ENCODE assay signal across 17 mouse cellular contexts in genomic region chr6:141388104-141388503, GRCm38 (mm10).
"Had no signal": no experiment of that assay in that cellular context is flagged by ENCODE, and none has a peak within 500 bp of the region (broad histone marks: within the 10 kb centered on the region; RNA-seq: fewer than 3 reads in every experiment).

No protein-coding gene starts in this region.

- H3K9me3 ChIP-seq: limb, embryonic 12.5 days; liver, embryonic 12.5 days; liver, embryonic 15.5 days; lung, embryonic 15.5 days; megakaryocyte, embryonic 14.5 days; midbrain, embryonic 10.5 days; midbrain, embryonic 13.5 days had no signal

- H3K9ac ChIP-seq: limb, embryonic 12.5 days; liver, embryonic 12.5 days; liver, embryonic 15.5 days; lung, embryonic 15.5 days; midbrain, embryonic 13.5 days had no signal

- DNase-seq: kidney, adult 2 months; kidney, postnatal 36 days; layer of hippocampus, postnatal 36 days; liver; lung, adult 18-20 months; lung, postnatal 10 days; lung, postnatal 36 days; thymus, adult 18-20 months; thymus, postnatal 36 days had no signal

- H3K4me1 ChIP-seq: limb, embryonic 12.5 days; liver, embryonic 12.5 days; liver, embryonic 15.5 days; lung, embryonic 15.5 days; midbrain, embryonic 10.5 days; midbrain, embryonic 13.5 days had no signal

- H3K36me3 ChIP-seq: limb, embryonic 12.5 days; liver, embryonic 12.5 days; liver, embryonic 15.5 days; lung, embryonic 15.5 days; midbrain, embryonic 10.5 days; midbrain, embryonic 13.5 days had no signal

- H3K4me3 ChIP-seq: left cerebral cortex, adult 2 months; limb, embryonic 12.5 days; liver, embryonic 12.5 days; liver, embryonic 15.5 days; lung, embryonic 15.5 days; megakaryocyte, embryonic 14.5 days; midbrain, embryonic 10.5 days; midbrain, embryonic 13.5 days had no signal

- H3K4me2 ChIP-seq: limb, embryonic 12.5 days; liver, embryonic 12.5 days; liver, embryonic 15.5 days; lung, embryonic 15.5 days; midbrain, embryonic 13.5 days had no signal

- H3K27me3 ChIP-seq: limb, embryonic 12.5 days; liver, embryonic 12.5 days; liver, embryonic 15.5 days; lung, embryonic 15.5 days; megakaryocyte, embryonic 14.5 days; midbrain, embryonic 13.5 days had no signal

- ATAC-seq: liver, embryonic 12.5 days; midbrain, embryonic 13.5 days had no signal

- H3K27ac ChIP-seq: left cerebral cortex, adult 2 months; limb, embryonic 12.5 days; liver, embryonic 12.5 days; liver, embryonic 15.5 days; lung, embryonic 15.5 days; midbrain, embryonic 10.5 days; midbrain, embryonic 13.5 days had no signal
